Mouse (Mus musculus) kidney, embryonic 15.5 days (tissue): ENCODE measurements at regions not wholly inside any gene's neighbourhood (a gene's known extent, or its start where the extent isn't known, plus 50 kb on each side); places are given as distances from the start of the nearest gene placed in this dataset.
A peak's percentile ranks its signal among the peaks of the same experiment; 100 is the strongest.

ENCODE experiments used
- ATAC-seq: fragments of 200-750 bp; cut with Nextera tagmentation; replicated peaks from 2 replicates; pipeline ENCODE4 v1.8.0; 2017; ENCODE audit warnings: moderate TSS enrichment; ENCODE audit not compliant: low FRiP score
- H3K27ac ChIP-seq: fragments of 300-500 bp; sonication (generic); 2 replicates; pipeline ENCODE4 v1.5.1; 2015; ENCODE audit warnings: mild to moderate bottlenecking, inconsistent platforms
- H3K27me3 ChIP-seq: fragments of 300-500 bp; sonication (generic); 2 replicates; pipeline ENCODE4 v1.6.1; 2015; ENCODE audit warnings: inconsistent platforms
- H3K36me3 ChIP-seq: fragments of 300-500 bp; sonication (generic); 2 replicates; pipeline ENCODE4 v1.6.1; 2015; ENCODE audit warnings: inconsistent platforms
- H3K4me1 ChIP-seq: fragments of 300-500 bp; sonication (generic); 2 replicates; pipeline ENCODE4 v1.6.1; 2015; ENCODE audit warnings: inconsistent platforms
- H3K4me2 ChIP-seq: fragments of 300-500 bp; sonication (generic); 2 replicates; pipeline ENCODE4 v1.6.1; 2015; ENCODE audit warnings: moderate library complexity, mild to moderate bottlenecking, inconsistent platforms
- H3K4me3 ChIP-seq: fragments of 300-500 bp; sonication (generic); replicated peaks from 2 replicates; pipeline ENCODE4 v1.5.1; 2015; ENCODE audit warnings: mild to moderate bottlenecking, inconsistent platforms
- H3K9ac ChIP-seq: fragments of 300-500 bp; sonication (generic); 2 replicates; pipeline ENCODE4 v1.6.1; 2015; ENCODE audit warnings: mild to moderate bottlenecking, inconsistent platforms
- H3K9me3 ChIP-seq: fragments of 300-500 bp; sonication (generic); replicated peaks from 2 replicates; pipeline ENCODE4 v1.6.1; 2016; ENCODE audit warnings: inconsistent platforms
- WGBS: fragments of 180-500 bp; shearing (Covaris S2); methylation state at CpG from one replicate; pipeline ENCODE4 v1.1.7; 2015; ENCODE audit warnings: mixed read lengths; 5-methylcytosine and 5-hydroxymethylcytosine counted together

- Histone ChIP-seq H3K4me2 (no peak overlapping the region), H3K27ac (no peak overlapping the region), H3K4me1 (no peaks in the 10 kb centered on the region), H3K4me3 (no peak overlapping the region), H3K9ac (no peak overlapping the region), H3K9me3 (no peaks in the 10 kb centered on the region), H3K36me3 (no peaks in the 10 kb centered on the region), H3K27me3 (no peaks in the 10 kb centered on the region)
- 67% methylated on average over 3 of the region's 3 CpGs for WGBS
- no peak for ATAC-seq
Observed at GRCm38 (mm10) chr15:86566111-86566510, 351.9 kb downstream of the Tbc1d22a start.

- no peak overlapping the region for H3K4me2 ChIP-seq
- ATAC-seq: no peak
- no peak overlapping the region for H3K4me3 ChIP-seq
- H3K27me3 ChIP-seq: no peaks in the 10 kb centered on the region
- H3K27ac ChIP-seq: no peak overlapping the region
- no peaks in the 10 kb centered on the region for H3K36me3 ChIP-seq
- H3K9ac ChIP-seq: no peak overlapping the region
- 76% methylated on average over 5 of the region's 5 CpGs for WGBS
- no peaks in the 10 kb centered on the region for H3K9me3 ChIP-seq
- no peaks in the 10 kb centered on the region for H3K4me1 ChIP-seq
Observed at GRCm38 (mm10) chr15:86574311-86574710, 360.1 kb downstream of the Tbc1d22a start.

- no peak for ATAC-seq
- H3K4me1 ChIP-seq: no peaks in the 10 kb centered on the region
- no peak overlapping the region for H3K4me3 ChIP-seq
- no peaks in the 10 kb centered on the region for H3K9me3 ChIP-seq
- H3K36me3 ChIP-seq: no peaks in the 10 kb centered on the region
- no peak overlapping the region for H3K9ac ChIP-seq
- H3K27me3 ChIP-seq: no peaks in the 10 kb centered on the region
- H3K4me2 ChIP-seq: no peak overlapping the region
- 15% methylated on average over 5 of the region's 5 CpGs for WGBS
- no peak overlapping the region for H3K27ac ChIP-seq
Observed at GRCm38 (mm10) chr15:86576666-86577065, 362.4 kb downstream of the Tbc1d22a start.

GRCm38 (mm10) chr15:86578689-86579088 is 364.4 kb downstream of the Tbc1d22a start:
- WGBS: 87% methylated on average over 16 of the region's 16 CpGs
- ATAC-seq: no peak

GRCm38 (mm10) chr15:86582240-86583090 is 368.2 kb downstream of the Tbc1d22a start:
- Histone ChIP-seq H3K9ac (no peak overlapping the region), H3K4me1 (no peaks in the 10 kb centered on the region), H3K27me3 (no peaks in the 10 kb centered on the region), H3K4me2 (no peak overlapping the region), H3K27ac (no peak overlapping the region), H3K36me3 (no peaks in the 10 kb centered on the region), H3K9me3 (no peaks in the 10 kb centered on the region), H3K4me3 (no peak overlapping the region)
- 80% methylated on average over 7 of the region's 7 CpGs for WGBS
- no peak for ATAC-seq

More at GRCm38 (mm10) chr15:86578689-86579088, 364.4 kb downstream of the Tbc1d22a start:
- Histone ChIP-seq H3K27me3 (no peaks in the 10 kb centered on the region), H3K9ac (no peak overlapping the region), H3K27ac (no peak overlapping the region), H3K4me1 (no peaks in the 10 kb centered on the region), H3K36me3 (no peaks in the 10 kb centered on the region), H3K4me3 (no peak overlapping the region), H3K9me3 (no peaks in the 10 kb centered on the region), H3K4me2 (no peak overlapping the region)

- no peaks in the 10 kb centered on the region for H3K27me3 ChIP-seq
- no peaks in the 10 kb centered on the region for H3K36me3 ChIP-seq
- no peaks in the 10 kb centered on the region for H3K9me3 ChIP-seq
- H3K4me3 ChIP-seq: no peak overlapping the region
- 59% methylated on average over 4 of the region's 4 CpGs for WGBS
- no peak for ATAC-seq
- no peaks in the 10 kb centered on the region for H3K4me1 ChIP-seq
- H3K9ac ChIP-seq: no peak overlapping the region
- no peak overlapping the region for H3K4me2 ChIP-seq
- H3K27ac ChIP-seq: no peak overlapping the region
Observed at GRCm38 (mm10) chr15:86585716-86586115, 371.5 kb downstream of the Tbc1d22a start.

- 78% methylated on average over 6 of the region's 6 CpGs for WGBS
- ATAC-seq: no peak
- no peaks in the 10 kb centered on the region for H3K9me3 ChIP-seq
- H3K4me3 ChIP-seq: no peak overlapping the region
- H3K4me2 ChIP-seq: no peak overlapping the region
- no peaks in the 10 kb centered on the region for H3K4me1 ChIP-seq
- no peak overlapping the region for H3K9ac ChIP-seq
- no peaks in the 10 kb centered on the region for H3K36me3 ChIP-seq
- no peaks in the 10 kb centered on the region for H3K27me3 ChIP-seq
- H3K27ac ChIP-seq: no peak overlapping the region
Observed at GRCm38 (mm10) chr15:86587209-86587608, 372.9 kb downstream of the Tbc1d22a start.

GRCm38 (mm10) chr15:86590033-86590432 is 375.8 kb downstream of the Tbc1d22a start:
- no peak overlapping the region for H3K9ac ChIP-seq

GRCm38 (mm10) chr15:86590896-86591295 is 376.6 kb downstream of the Tbc1d22a start:
- Histone ChIP-seq H3K4me2 (no peak overlapping the region), H3K9me3 (no peaks in the 10 kb centered on the region), H3K4me1 (no peaks in the 10 kb centered on the region), H3K27ac (no peak overlapping the region), H3K4me3 (no peak overlapping the region), H3K9ac (no peak overlapping the region), H3K27me3 (no peaks in the 10 kb centered on the region), H3K36me3 (no peaks in the 10 kb centered on the region)
- ATAC-seq: no peak
- WGBS: 75% methylated on average over 5 of the region's 5 CpGs

More at GRCm38 (mm10) chr15:86590033-86590432, 375.8 kb downstream of the Tbc1d22a start:
- Histone ChIP-seq H3K9me3 (no peaks in the 10 kb centered on the region), H3K4me2 (no peak overlapping the region), H3K36me3 (no peaks in the 10 kb centered on the region), H3K27ac (no peak overlapping the region), H3K27me3 (no peaks in the 10 kb centered on the region), H3K4me3 (no peak overlapping the region), H3K4me1 (no peaks in the 10 kb centered on the region)
- WGBS: 76% methylated on average over 7 of the region's 7 CpGs
- no peak for ATAC-seq

GRCm38 (mm10) chr15:86593404-86593803 is 379.1 kb downstream of the Tbc1d22a start:
- Histone ChIP-seq H3K4me1 (no peaks in the 10 kb centered on the region), H3K4me2 (no peak overlapping the region), H3K9me3 (no peaks in the 10 kb centered on the region), H3K27me3 (no peaks in the 10 kb centered on the region), H3K36me3 (no peaks in the 10 kb centered on the region), H3K9ac (no peak overlapping the region), H3K27ac (no peak overlapping the region), H3K4me3 (no peak overlapping the region)
- no peak for ATAC-seq
- WGBS: 50% methylated on average over 6 of the region's 6 CpGs

- H3K27me3 ChIP-seq: no peaks in the 10 kb centered on the region
- no peak overlapping the region for H3K4me2 ChIP-seq
- H3K9ac ChIP-seq: no peak overlapping the region
- H3K36me3 ChIP-seq: no peaks in the 10 kb centered on the region
- no peak overlapping the region for H3K4me3 ChIP-seq
- H3K27ac ChIP-seq: no peak overlapping the region
- no peak for ATAC-seq
- H3K9me3 ChIP-seq: no peaks in the 10 kb centered on the region
- H3K4me1 ChIP-seq: no peaks in the 10 kb centered on the region
Observed at GRCm38 (mm10) chr15:86606411-86606810, 392.2 kb downstream of the Tbc1d22a start.

- Histone ChIP-seq H3K9ac (no peak overlapping the region), H3K36me3 (no peaks in the 10 kb centered on the region), H3K9me3 (no peaks in the 10 kb centered on the region), H3K4me3 (no peak overlapping the region), H3K27ac (no peak overlapping the region), H3K27me3 (no peaks in the 10 kb centered on the region), H3K4me2 (no peak overlapping the region), H3K4me1 (no peaks in the 10 kb centered on the region)
- ATAC-seq: peak; percentile 52; the same call in 1 of the 2 replicates
- 67% methylated on average over 6 of the region's 6 CpGs for WGBS
Observed at GRCm38 (mm10) chr15:86609692-86610091, 395.4 kb downstream of the Tbc1d22a start.

GRCm38 (mm10) chr15:86631376-86631775 is 417.1 kb downstream of the Tbc1d22a start:
- H3K9ac ChIP-seq: no peak overlapping the region
- no peaks in the 10 kb centered on the region for H3K36me3 ChIP-seq
- no peaks in the 10 kb centered on the region for H3K27me3 ChIP-seq
- H3K27ac ChIP-seq: no peak overlapping the region
- whole genome bisulfite sequencing: 29% methylated on average over 5 of the region's 5 CpGs
- no peak overlapping the region for H3K4me3 ChIP-seq
- no peaks in the 10 kb centered on the region for H3K9me3 ChIP-seq
- no peak overlapping the region for H3K4me2 ChIP-seq
- H3K4me1 ChIP-seq: no peaks in the 10 kb centered on the region
- ATAC-seq: 0 out of 2 replicates have a peak, but pooled peaks have one; percentile 18
